Mouse (Mus musculus) ES-Bruce4 (cell line): ENCODE data around the gene Slc10a1.

Source experiments
- CTCF ChIP-seq: IDR thresholded peaks from one replicate; pipeline ENCODE4 v1.8.1; 2011; ENCODE audit warnings: low read depth, low read length
- POLR2A ChIP-seq: IDR thresholded peaks from one replicate; pipeline ENCODE4 v1.8.1; 2011; ENCODE audit warnings: low read length; ENCODE audit not compliant: insufficient read depth

DNA sequence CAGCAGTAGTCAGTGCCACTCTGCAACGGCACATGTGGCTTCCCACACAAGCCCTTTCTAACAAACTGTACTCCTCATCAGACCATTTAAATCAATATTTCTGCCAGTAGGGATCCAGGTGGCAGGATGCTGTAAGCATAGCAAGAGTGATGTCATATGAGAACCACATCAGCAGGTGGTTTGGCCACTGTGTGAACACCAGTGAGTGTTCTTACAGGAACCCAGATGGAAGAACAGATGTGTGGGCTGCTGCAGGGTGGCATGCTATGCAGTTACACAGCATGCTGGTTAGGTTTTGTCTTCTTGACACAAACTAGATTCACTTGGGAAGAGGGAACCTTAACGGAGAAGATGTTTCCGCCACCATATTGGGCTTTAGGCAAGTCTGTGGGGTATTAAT, 26.6 kb downstream of the Slc10a1 start:
- TF ChIP-seq CTCF (no peak), POLR2A (no peak)
